Mouse (Mus musculus) midbrain, embryonic 15.5 days (tissue): Measurements from ENCODE around the gene Plrg1. TPM values are rescaled to one million over a fixed set of nuclear protein-coding genes. Genes with fewer than 3 reads are reported as not detected.

Experiments
- ATAC-seq: fragments of 200-750 bp; cut with Nextera tagmentation; replicated peaks from 2 replicates; pipeline ENCODE4 v1.8.0; 2017; ENCODE audit warnings: moderate TSS enrichment
- H3K27ac ChIP-seq: fragments of 300-500 bp; sonication (generic); 2 replicates; pipeline ENCODE4 v1.5.1; 2015; ENCODE audit warnings: mild to moderate bottlenecking, inconsistent platforms
- H3K27me3 ChIP-seq: fragments of 300-500 bp; sonication (generic); replicated peaks from 2 replicates; pipeline ENCODE4 v1.6.1; 2015; ENCODE audit warnings: inconsistent platforms
- H3K36me3 ChIP-seq: fragments of 300-500 bp; sonication (generic); replicated peaks from 2 replicates; pipeline ENCODE4 v1.6.1; 2015; ENCODE audit warnings: inconsistent platforms
- H3K4me1 ChIP-seq: fragments of 300-500 bp; sonication (generic); 2 replicates; pipeline ENCODE4 v1.6.1; 2015; ENCODE audit warnings: inconsistent platforms
- H3K4me2 ChIP-seq: fragments of 300-500 bp; sonication (generic); 2 replicates; pipeline ENCODE4 v1.6.1; 2015; ENCODE audit warnings: inconsistent platforms, mild to moderate bottlenecking, moderate library complexity
- H3K4me3 ChIP-seq: fragments of 300-500 bp; sonication (generic); 2 replicates; pipeline ENCODE4 v1.5.1; 2015; ENCODE audit warnings: mild to moderate bottlenecking, inconsistent platforms
- H3K9ac ChIP-seq: fragments of 300-500 bp; sonication (generic); 2 replicates; pipeline ENCODE4 v1.6.1; 2015; ENCODE audit warnings: mild to moderate bottlenecking, inconsistent platforms
- H3K9me3 ChIP-seq: fragments of 300-500 bp; sonication (generic); 2 replicates; pipeline ENCODE4 v1.6.1; 2016; ENCODE audit warnings: inconsistent platforms
- WGBS: fragments of 180-500 bp; shearing (Covaris S2); methylation state at CpG from one replicate; pipeline ENCODE4 v1.1.7; 2015; ENCODE audit warnings: mixed read lengths; 5-methylcytosine and 5-hydroxymethylcytosine counted together
- polyA plus RNA-seq: library from polyadenylated mRNA; unstranded; fragments of >200 nt; fragmentation: Nextera tagmentation; extraction: Ambion mirVana; gene quantifications from 2 replicates; pipeline ENCODE4 v1.2.1, GENCODE M21; 2015

Gene Plrg1
- 104 and 108 TPM in 2 replicates for polyA plus RNA-seq

DNA sequence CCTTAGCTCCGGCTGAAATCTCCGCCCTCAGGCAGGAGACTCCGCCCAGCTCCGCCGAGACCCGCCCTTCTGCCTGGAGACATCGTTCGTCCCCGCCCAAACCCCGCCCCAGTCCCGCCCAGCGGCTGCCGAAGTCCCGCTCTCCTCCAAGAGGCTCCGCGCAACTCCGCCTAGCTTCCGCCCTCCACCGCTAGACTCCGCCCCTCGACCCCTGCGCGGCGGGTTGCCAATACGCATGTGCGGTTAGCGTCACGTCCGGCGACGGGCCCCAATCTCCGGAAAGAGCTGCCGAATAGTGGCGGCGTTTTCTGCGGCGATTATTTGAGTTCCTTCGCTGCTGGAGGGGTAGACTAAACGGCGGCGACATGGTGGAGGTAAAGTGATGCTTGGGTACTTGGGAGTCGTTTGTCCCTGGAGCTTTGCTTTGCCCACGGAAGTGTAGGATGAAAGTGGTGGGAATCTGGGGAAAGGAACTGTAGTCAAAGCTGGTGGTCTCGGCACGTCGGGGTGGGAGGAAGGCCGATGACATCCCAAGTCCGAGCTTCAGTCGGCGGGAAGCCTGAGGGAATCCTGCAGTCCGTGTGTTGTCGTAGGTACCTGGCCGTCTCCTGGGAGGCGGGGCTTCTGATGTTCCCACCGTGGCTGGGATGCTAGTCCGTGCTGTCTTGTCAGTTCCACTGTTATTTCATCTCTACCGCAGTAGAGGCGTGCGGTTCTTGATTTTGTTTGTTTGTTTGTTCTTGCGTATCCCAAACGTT is at the start of gene Plrg1:
TSS of gene Plrg1 (plus strand) at position 242 of the 758 bp plus-strand sequence.
- Histone ChIP-seq H3K9me3 (no peaks in the 10 kb centered on the region), H3K4me2 (peak within 1 kb of the TSS; percentile 66), H3K4me3 (peak within 1 kb of the TSS; percentile 84), H3K36me3 (peaks cover 21% of the 10 kb centered on the region), H3K27ac (peak within 1 kb of the TSS; percentile 83), H3K4me1 (peaks cover 13% of the 10 kb centered on the region), H3K9ac (peak within 1 kb of the TSS; percentile 79), H3K27me3 (no peaks in the 10 kb centered on the region)
- WGBS: under 1% methylated on average over 61 of the region's 61 CpGs
- ATAC-seq: peak; percentile 99

DNA sequence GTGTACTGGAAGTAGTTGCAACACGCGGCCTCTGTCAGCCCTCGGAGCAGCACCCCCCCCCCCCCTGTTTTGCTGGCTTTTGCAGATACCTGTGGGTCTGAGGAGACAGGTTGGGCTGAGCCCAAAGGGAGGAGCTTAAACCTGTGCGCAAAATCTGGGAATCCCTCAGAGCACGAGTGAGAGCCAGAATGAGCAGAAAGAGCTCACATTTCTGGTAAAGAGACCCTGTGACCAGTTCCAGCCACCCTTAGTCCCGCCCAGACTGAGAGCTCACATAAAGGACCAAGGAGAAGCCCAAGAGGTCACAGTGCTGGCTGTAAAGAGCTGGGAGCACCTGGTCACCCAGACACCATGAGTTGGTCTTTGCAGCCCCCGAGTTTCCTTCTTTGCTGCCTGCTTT is 47.8 kb upstream of the Plrg1 start, which contains the start of gene Fgg:
TSS of gene Fgg (plus strand) at position 168 of the 400 bp plus-strand sequence.
- H3K9me3 ChIP-seq: no peaks in the 10 kb centered on the region
- no peaks in the 10 kb centered on the region for H3K4me1 ChIP-seq
- H3K36me3 ChIP-seq: no peaks in the 10 kb centered on the region
- no peak within 1 kb of the TSS for H3K4me3 ChIP-seq
- no peak within 1 kb of the TSS for H3K4me2 ChIP-seq
- no peaks in the 10 kb centered on the region for H3K27me3 ChIP-seq
- WGBS: 55% methylated on average over 7 of the region's 7 CpGs
- no peak for ATAC-seq
- H3K9ac ChIP-seq: no peak within 1 kb of the TSS
- no peak within 1 kb of the TSS for H3K27ac ChIP-seq

DNA sequence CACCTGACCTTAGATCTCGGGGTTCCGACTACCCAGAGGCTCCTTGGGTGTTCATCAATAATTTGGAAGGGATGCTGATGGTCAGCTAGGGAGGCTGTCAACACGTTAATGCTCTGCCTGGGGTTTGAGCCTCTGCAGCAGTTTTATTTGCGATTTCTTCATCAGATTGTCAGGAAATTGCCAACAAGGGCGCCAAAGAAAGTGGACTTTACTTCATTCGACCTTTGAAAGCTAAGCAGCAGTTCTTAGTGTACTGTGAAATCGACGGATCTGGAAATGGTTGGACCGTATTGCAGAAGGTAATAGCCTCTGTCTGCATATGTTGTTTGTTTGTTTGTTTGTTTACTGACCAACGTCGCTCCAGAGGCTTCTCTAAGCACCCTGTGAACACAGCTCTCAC is 45.0 kb upstream of the Plrg1 start:
- H3K36me3 ChIP-seq: no peaks in the 10 kb centered on the region
- H3K27ac ChIP-seq: no peak overlapping the region
- WGBS: 83% methylated on average over 11 of the region's 11 CpGs
- H3K9ac ChIP-seq: no peak overlapping the region
- ATAC-seq: no peak
- H3K27me3 ChIP-seq: no peaks in the 10 kb centered on the region
- H3K4me2 ChIP-seq: no peak overlapping the region
- H3K9me3 ChIP-seq: no peaks in the 10 kb centered on the region
- no peak overlapping the region for H3K4me3 ChIP-seq
- no peaks in the 10 kb centered on the region for H3K4me1 ChIP-seq

DNA sequence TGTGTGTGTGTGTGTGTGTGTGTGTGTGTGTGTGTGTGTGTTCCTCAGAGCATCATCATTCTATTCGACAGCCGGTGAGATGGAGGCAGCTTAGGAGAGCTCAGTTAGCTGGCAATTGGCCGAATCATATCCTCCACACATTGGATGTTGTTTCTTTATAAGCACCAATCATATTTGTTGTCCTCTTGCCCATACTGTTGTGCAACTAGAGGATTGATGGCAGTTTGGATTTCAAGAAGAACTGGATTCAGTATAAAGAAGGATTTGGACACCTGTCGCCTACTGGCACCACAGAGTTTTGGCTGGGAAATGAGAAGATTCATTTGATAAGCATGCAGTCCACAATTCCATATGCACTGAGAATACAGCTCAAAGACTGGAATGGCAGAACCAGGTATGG is 44.2 kb upstream of the Plrg1 start:
- ATAC-seq: no peak
- Histone ChIP-seq H3K27ac (no peak overlapping the region), H3K9me3 (no peaks in the 10 kb centered on the region), H3K4me1 (no peaks in the 10 kb centered on the region), H3K4me3 (no peak overlapping the region), H3K4me2 (no peak overlapping the region), H3K9ac (no peak overlapping the region), H3K36me3 (no peaks in the 10 kb centered on the region), H3K27me3 (no peaks in the 10 kb centered on the region)
- WGBS: 94% methylated on average over 4 of the region's 4 CpGs

DNA sequence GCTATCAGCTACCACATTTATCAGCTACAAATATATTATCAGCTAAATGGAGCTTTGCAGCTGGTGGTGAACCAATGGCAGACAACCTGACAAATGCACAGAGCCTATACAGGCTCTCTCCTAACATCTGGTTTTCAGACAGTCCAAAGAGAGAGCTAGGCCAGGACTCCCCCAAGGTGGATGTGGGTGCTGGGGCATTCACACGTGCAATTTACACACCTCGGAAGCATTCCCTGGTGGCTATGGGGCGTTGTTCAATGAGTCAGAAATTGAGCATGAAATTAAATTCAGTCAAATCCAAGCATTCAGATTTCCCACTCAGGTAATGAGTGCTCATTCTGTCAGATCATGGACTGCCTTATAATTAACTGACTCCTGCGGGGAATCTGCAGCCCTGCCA is 43.8 kb upstream of the Plrg1 start:
- no peak overlapping the region for H3K27ac ChIP-seq
- no peak overlapping the region for H3K4me3 ChIP-seq
- ATAC-seq: 0 out of 2 replicates have a peak, but pooled peaks have one; percentile 24
- no peaks in the 10 kb centered on the region for H3K9me3 ChIP-seq
- WGBS: 58% methylated on average over 4 of the region's 4 CpGs
- no peaks in the 10 kb centered on the region for H3K27me3 ChIP-seq
- H3K9ac ChIP-seq: no peak overlapping the region
- H3K4me2 ChIP-seq: no peak overlapping the region
- H3K36me3 ChIP-seq: no peaks in the 10 kb centered on the region
- H3K4me1 ChIP-seq: no peaks in the 10 kb centered on the region

DNA sequence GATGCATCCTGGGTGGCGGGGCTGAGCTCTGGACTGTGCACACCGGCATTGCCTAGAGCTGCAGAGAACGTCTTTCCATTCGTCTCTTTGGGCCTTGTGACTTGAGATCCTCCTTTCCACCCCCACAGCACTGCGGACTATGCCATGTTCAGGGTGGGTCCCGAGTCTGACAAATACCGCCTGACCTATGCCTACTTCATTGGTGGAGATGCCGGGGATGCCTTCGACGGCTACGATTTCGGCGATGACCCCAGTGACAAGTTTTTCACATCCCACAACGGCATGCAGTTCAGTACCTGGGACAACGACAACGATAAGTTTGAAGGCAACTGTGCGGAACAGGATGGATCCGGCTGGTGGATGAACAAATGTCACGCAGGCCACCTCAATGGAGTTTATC is 42.7 kb upstream of the Plrg1 start:
- no peak overlapping the region for H3K27ac ChIP-seq
- H3K4me2 ChIP-seq: no peak overlapping the region
- no peak for ATAC-seq
- 94% methylated on average over 19 of the region's 19 CpGs for WGBS
- no peaks in the 10 kb centered on the region for H3K36me3 ChIP-seq
- H3K4me3 ChIP-seq: no peak overlapping the region
- no peaks in the 10 kb centered on the region for H3K9me3 ChIP-seq
- H3K4me1 ChIP-seq: no peaks in the 10 kb centered on the region
- H3K27me3 ChIP-seq: no peaks in the 10 kb centered on the region
- no peak overlapping the region for H3K9ac ChIP-seq

DNA sequence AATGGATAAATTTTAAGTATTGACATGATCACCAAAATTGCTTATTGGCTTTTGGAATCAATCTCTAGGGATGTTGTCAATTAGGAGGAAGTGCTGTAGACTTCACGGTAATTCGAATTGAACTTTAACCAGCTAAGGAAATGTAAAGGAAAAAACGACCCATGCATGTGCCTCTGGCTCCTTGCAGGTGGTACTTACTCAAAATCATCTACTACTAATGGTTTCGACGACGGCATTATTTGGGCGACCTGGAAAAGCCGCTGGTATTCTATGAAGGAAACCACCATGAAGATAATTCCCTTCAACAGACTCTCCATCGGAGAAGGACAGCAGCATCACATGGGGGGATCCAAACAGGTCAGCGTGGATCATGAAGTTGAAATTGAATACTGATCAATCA is 41.4 kb upstream of the Plrg1 start:
- Histone ChIP-seq H3K4me3 (no peak overlapping the region), H3K36me3 (no peaks in the 10 kb centered on the region), H3K9me3 (no peaks in the 10 kb centered on the region), H3K4me2 (no peak overlapping the region), H3K27ac (no peak overlapping the region), H3K9ac (no peak overlapping the region), H3K4me1 (no peaks in the 10 kb centered on the region), H3K27me3 (no peaks in the 10 kb centered on the region)
- WGBS: 90% methylated on average over 10 of the region's 10 CpGs
- no peak for ATAC-seq

DNA sequence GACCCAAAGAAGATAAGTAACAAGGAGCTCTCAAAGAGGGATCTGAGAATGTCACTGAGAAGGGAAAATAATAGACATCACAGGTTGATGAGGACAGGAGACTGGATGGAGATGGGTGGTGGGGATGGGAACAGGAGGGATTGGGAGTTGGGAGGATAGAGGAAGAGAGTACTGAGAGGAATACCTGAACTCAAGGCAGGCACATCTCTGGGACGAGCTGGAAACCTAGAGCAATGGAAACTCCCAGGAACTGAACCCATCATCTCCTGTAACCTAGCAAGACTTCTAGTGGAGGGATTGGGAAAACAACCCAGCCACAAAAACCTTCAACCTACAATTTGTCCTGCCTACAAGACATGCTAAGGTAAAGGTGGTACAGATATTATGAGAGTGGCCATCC is 39.1 kb upstream of the Plrg1 start:
- no peak for ATAC-seq
- Histone ChIP-seq H3K27ac (no peak overlapping the region), H3K4me2 (no peak overlapping the region), H3K9ac (no peak overlapping the region), H3K4me3 (no peak overlapping the region), H3K27me3 (no peaks in the 10 kb centered on the region), H3K36me3 (no peaks in the 10 kb centered on the region), H3K4me1 (no peaks in the 10 kb centered on the region), H3K9me3 (no peaks in the 10 kb centered on the region)
- 80% methylated on average over 1 of the region's 1 CpGs for WGBS

DNA sequence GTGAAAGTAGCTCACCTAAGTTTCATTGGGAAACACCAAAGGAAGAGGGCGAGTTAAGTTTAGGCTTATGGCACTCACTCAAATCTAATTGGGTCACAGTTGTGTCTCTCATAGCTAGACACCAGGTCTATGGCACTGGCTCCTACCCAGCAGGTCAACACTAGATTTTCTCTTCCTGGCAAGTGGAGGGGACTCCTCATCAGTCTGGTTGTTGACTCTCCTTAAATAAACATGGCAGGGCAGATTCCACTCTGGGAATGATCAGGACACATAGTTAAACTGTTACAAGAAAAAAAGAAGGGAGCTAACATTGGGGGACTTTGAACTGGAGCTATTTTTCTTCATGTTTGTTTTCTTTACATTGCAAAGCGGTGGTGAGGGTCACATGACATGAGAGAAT is 34.9 kb upstream of the Plrg1 start:
- Histone ChIP-seq H3K27me3 (no peaks in the 10 kb centered on the region), H3K27ac (no peak overlapping the region), H3K9ac (no peak overlapping the region), H3K36me3 (no peaks in the 10 kb centered on the region), H3K4me3 (no peak overlapping the region), H3K4me1 (no peaks in the 10 kb centered on the region), H3K9me3 (no peaks in the 10 kb centered on the region), H3K4me2 (no peak overlapping the region)
- WGBS: 87% methylated on average over 2 of the region's 2 CpGs
- ATAC-seq: no peak

DNA sequence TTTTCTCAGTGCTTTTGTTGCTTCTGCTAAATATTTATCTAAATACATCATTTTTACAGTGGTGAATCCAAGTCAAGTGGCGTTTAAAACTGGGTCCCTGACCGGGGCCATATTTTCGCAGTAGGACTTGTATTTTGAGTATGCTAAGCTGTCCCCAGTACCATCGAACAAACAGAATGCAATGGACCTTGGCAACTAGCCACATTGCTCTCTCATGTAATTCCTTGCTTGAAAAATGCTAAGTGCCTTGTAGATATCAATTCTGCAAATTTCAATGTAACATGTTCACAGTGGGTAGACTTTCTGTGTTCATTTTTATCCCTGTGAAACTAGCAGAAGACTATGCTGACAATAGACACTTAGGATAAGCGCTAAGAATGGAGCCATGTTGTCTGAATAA is 34.1 kb upstream of the Plrg1 start:
- Histone ChIP-seq H3K9ac (no peak overlapping the region), H3K4me2 (no peak overlapping the region), H3K27me3 (no peaks in the 10 kb centered on the region), H3K9me3 (no peaks in the 10 kb centered on the region), H3K4me3 (no peak overlapping the region), H3K27ac (no peak overlapping the region), H3K4me1 (no peaks in the 10 kb centered on the region), H3K36me3 (no peaks in the 10 kb centered on the region)
- WGBS: 88% methylated on average over 5 of the region's 5 CpGs
- no peak for ATAC-seq

DNA sequence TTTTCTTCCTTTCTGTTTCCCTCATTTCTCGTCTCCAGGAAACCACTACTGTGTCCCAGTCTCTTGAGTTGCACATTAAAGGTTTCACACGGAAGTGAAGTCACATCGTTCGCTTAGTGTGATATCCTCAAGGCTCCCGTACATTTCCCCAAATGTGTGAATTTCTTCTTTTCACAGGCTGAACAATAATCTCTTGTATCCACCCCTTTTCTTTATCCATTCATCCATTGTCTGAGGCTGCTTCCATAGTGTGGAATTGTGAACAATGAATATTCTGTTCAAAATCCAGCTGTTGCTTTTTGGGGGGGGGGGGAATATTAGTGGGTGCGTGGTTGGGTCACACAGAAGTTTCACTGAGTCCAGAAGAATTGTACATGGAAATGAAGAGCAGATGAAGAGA is 30.3 kb upstream of the Plrg1 start:
- Histone ChIP-seq H3K36me3 (no peaks in the 10 kb centered on the region), H3K4me3 (no peak overlapping the region), H3K27me3 (no peaks in the 10 kb centered on the region), H3K9ac (no peak overlapping the region), H3K27ac (no peak overlapping the region), H3K4me2 (no peak overlapping the region), H3K9me3 (no peaks in the 10 kb centered on the region), H3K4me1 (no peaks in the 10 kb centered on the region)
- ATAC-seq: no peak
- 58% methylated on average over 6 of the region's 6 CpGs for WGBS

DNA sequence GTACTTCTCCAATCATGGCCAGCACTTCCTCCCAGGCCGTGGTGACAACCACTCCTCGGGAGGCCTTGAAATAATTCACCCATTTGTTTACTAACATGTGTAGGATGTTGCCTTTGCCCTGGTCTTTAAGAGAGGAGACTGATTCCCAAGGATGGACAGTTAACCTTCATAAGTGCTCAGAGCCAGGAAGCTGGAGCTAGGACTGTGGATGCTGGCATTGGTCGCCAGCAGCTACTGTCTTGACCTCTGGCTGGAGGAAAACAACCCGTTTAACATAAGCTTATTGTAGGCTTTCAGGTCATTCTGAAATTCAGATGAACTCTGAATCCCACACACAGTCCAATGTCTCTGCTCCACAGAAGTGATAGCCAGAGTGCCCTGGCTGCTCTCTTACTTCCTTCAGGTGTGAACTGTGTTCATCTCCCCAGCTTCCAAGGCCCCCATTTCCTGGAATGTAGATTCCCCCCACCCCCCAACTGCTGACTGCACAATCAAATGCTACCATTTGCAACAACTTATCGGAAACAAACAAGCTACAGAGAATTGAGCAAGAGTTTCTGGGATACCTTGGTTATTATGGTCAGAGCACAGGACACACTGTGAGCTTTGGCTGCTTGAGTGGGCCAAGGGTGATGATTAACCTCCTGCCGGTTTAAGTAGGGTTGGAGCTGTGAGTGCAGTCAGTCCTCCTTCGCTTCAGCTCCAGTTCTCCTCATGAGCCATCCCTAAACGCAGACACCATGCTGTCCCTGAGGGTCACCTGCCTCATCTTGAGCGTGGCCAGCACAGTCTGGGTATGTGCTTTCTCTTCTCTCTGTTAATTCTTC is 29.6 kb upstream of the Plrg1 start, which contains the start of gene Fga:
TSS of gene Fga (plus strand) at position 602 of the 827 bp plus-strand sequence.
- 82% methylated on average over 9 of the region's 9 CpGs for WGBS

More for the DNA sequence above, 29.6 kb upstream of the Plrg1 start, which contains the start of gene Fga:
- Histone ChIP-seq H3K27me3 (no peaks in the 10 kb centered on the region), H3K9me3 (no peaks in the 10 kb centered on the region), H3K9ac (no peak within 1 kb of the TSS), H3K4me1 (no peaks in the 10 kb centered on the region), H3K36me3 (no peaks in the 10 kb centered on the region), H3K4me2 (no peak within 1 kb of the TSS), H3K27ac (no peak within 1 kb of the TSS), H3K4me3 (no peak within 1 kb of the TSS)
- no peak for ATAC-seq
